Mouse (Mus musculus) megakaryocyte-erythroid progenitor cell, adult 5 weeks (primary cell): ENCODE measurements around the gene March9. TPM values are rescaled to one million over a fixed set of nuclear protein-coding genes. Genes with fewer than 3 reads are reported as not detected.

ENCODE experiments used
- polyA plus RNA-seq: library from polyadenylated mRNA; stranded (reverse); fragments of >175 nt; gene quantifications from 2 replicates; pipeline ENCODE4 v1.2.3, GENCODE M21; 2012

Gene March9
- polyA plus RNA-seq: 1.1 and 1.2 TPM in 2 replicates

GRCm38 (mm10) chr10:127059968-127060916, at the start of gene March9:
Gene March9 (minus strand): TSS chr10:127060184.

GRCm38 (mm10) chr10:127075080-127075479, 15.1 kb upstream of the March9 start, which contains the start of gene Agap2:
Gene Agap2 (plus strand): TSS chr10:127075284.

GRCm38 (mm10) chr10:127070190-127071121, 10.5 kb upstream of the March9 start, which contains the start of gene Tspan31:
Gene Tspan31 (minus strand): TSS chr10:127070264.

GRCm38 (mm10) chr10:127063239-127063872, 3.4 kb upstream of the March9 start, which contains the start of gene Cdk4:
Gene Cdk4 (plus strand): TSS chr10:127063534.

GRCm38 (mm10) chr10:127047954-127048353, 12.0 kb downstream of the March9 start, which contains the start of gene Cyp27b1:
Gene Cyp27b1 (plus strand): TSS chr10:127048250.

GRCm38 (mm10) chr10:127041274-127041766, 18.7 kb downstream of the March9 start, which contains the start of the genes Mettl1 and Eef1akmt3:
Gene Mettl1 (plus strand): TSS chr10:127041414.
Gene Eef1akmt3 (minus strand): TSS chr10:127041513.

GRCm38 (mm10) chr10:127030336-127031296, 29.4 kb downstream of the March9 start, which contains the start of gene Tsfm:
Gene Tsfm (minus strand): TSS chr10:127030840.

Other genes starting within 250 kb of the March9 start
- 9.0 and 9.1 TPM in 2 replicates for gene Atp23, start 158.8 kb downstream of the March9 start, polyA plus RNA-seq
- 266 and 273 TPM in 2 replicates for gene Ctdsp2, start 81.5 kb downstream of the March9 start, polyA plus RNA-seq
- 0.06 and 0.16 TPM in 2 replicates for gene Avil, start 59.5 kb downstream of the March9 start, polyA plus RNA-seq
- gene Tsfm, start 29.3 kb downstream of the March9 start, polyA plus RNA-seq: 44.0 and 51.5 TPM in 2 replicates
- 34.2 and 35.1 TPM in 2 replicates for gene Mettl1, start 18.8 kb downstream of the March9 start, polyA plus RNA-seq
- 0.05 TPM in 2 replicates for gene Eef1akmt3, start 18.7 kb downstream of the March9 start, polyA plus RNA-seq
- gene Cyp27b1, start 11.9 kb downstream of the March9 start, polyA plus RNA-seq: 0.02 and 0.06 TPM in 2 replicates
- gene Cdk4, start 3.4 kb upstream of the March9 start, polyA plus RNA-seq: 1,737 and 1,767 TPM in 2 replicates
- gene Tspan31, start 10.1 kb upstream of the March9 start, polyA plus RNA-seq: 32.2 and 46.6 TPM in 2 replicates
- 57.1 and 68.6 TPM in 2 replicates for gene Agap2, start 15.1 kb upstream of the March9 start, polyA plus RNA-seq
- 290 and 314 TPM in 2 replicates for gene Os9, start 60.9 kb upstream of the March9 start, polyA plus RNA-seq
- gene B4galnt1, start 105.0 kb upstream of the March9 start, polyA plus RNA-seq: 359 and 515 TPM in 2 replicates
- 0.36 and 0.47 TPM in 2 replicates for gene Slc26a10, start 120.5 kb upstream of the March9 start, polyA plus RNA-seq
- 7.0 TPM in 2 replicates for gene Arhgef25, start 129.9 kb upstream of the March9 start, polyA plus RNA-seq
- 161 and 188 TPM in 2 replicates for gene Dtx3, start 135.5 kb upstream of the March9 start, polyA plus RNA-seq
- 26.5 and 27.1 TPM in 2 replicates for gene Pip4k2c, start 151.4 kb upstream of the March9 start, polyA plus RNA-seq
- 0.54 and 0.63 TPM in 2 replicates for gene Kif5a, start 203.2 kb upstream of the March9 start, polyA plus RNA-seq
- 150 and 154 TPM in 2 replicates for gene Dctn2, start 206.2 kb upstream of the March9 start, polyA plus RNA-seq
- gene Mbd6, start 228.8 kb upstream of the March9 start, polyA plus RNA-seq: 426 and 490 TPM in 2 replicates